Mouse (Mus musculus) spleen, adult 2 months (tissue): Measurements from ENCODE around the gene Capn10. TPM values are rescaled to one million over a fixed set of nuclear protein-coding genes. Genes with fewer than 3 reads are reported as not detected.

Source experiments
- DNase-seq, 2 experiments: peaks; one replicate each; pipeline versions ENCODE4 v3.0.0 to v3.0.0-alpha.2; 2012 to 2021; ENCODE audit warnings: low spot score in 2 of 2, low read depth in 1 of 2
- H3K27ac ChIP-seq: fragments of 200-500 bp; 2 replicates; pipeline ENCODE4 v1.5.1; 2012; ENCODE audit warnings: low read length, inconsistent platforms; ENCODE audit not compliant: insufficient read depth
- H3K27me3 ChIP-seq: fragments of 200-500 bp; 2 replicates; pipeline ENCODE4 v1.6.1; 2012; ENCODE audit warnings: mild to moderate bottlenecking, moderate library complexity, low read length, inconsistent platforms; ENCODE audit not compliant: control insufficient read depth, insufficient read depth
- H3K36me3 ChIP-seq: fragments of 200-500 bp; 2 replicates; pipeline ENCODE4 v1.6.1; 2012; ENCODE audit warnings: mild to moderate bottlenecking, low read length, inconsistent platforms; ENCODE audit not compliant: control insufficient read depth, insufficient read depth
- H3K4me1 ChIP-seq: fragments of 200-500 bp; 2 replicates; pipeline ENCODE4 v1.6.1; 2011; ENCODE audit warnings: inconsistent platforms; ENCODE audit not compliant: control insufficient read depth, insufficient read depth, insufficient read length
- H3K4me3 ChIP-seq: fragments of 200-500 bp; 2 replicates; pipeline ENCODE4 v1.5.1; 2011; ENCODE audit warnings: mild to moderate bottlenecking, inconsistent platforms; ENCODE audit not compliant: insufficient read depth, insufficient read length; ENCODE audit errors: extremely low read depth
- CTCF ChIP-seq: fragments of 200-500 bp; IDR thresholded peaks from 2 replicates; pipeline ENCODE4 v1.5.1; 2011; ENCODE audit warnings: mild to moderate bottlenecking, inconsistent platforms; ENCODE audit not compliant: insufficient read depth, insufficient read length, insufficient replicate concordance; ENCODE audit errors: extremely low read depth
- POLR2A ChIP-seq: fragments of 200-500 bp; IDR thresholded peaks from 2 replicates; pipeline ENCODE4 v1.6.1; 2011; ENCODE audit warnings: low read depth, low read length, inconsistent platforms
- WGBS: fragments of 180-500 bp; shearing (Covaris S2); methylation state at CpG from one replicate; pipeline ENCODE4 v1.1.7; 2018; 5-methylcytosine and 5-hydroxymethylcytosine counted together
- polyA plus RNA-seq: library from polyadenylated mRNA; depleted of rRNA; stranded (reverse); fragments of >200 nt; gene quantifications from 2 replicates; pipeline ENCODE4 v1.2.3, GENCODE M21; 2012; rRNA removed

Gene Capn10
- polyA plus RNA-seq: 14.3 and 18.9 TPM in 2 replicates

- Histone ChIP-seq H3K4me1 (no peaks in the 10 kb centered on the region; the same call in 1 of the 2 replicates), H3K4me3 (peak within 1 kb of the TSS; percentile 58), H3K27ac (peak within 1 kb of the TSS; percentile 84), H3K27me3 (no peaks in the 10 kb centered on the region), H3K36me3 (peaks cover under 1% of the 10 kb centered on the region; the same call in 1 of the 2 replicates)
- TF ChIP-seq POLR2A (peak; percentile 82), CTCF (no peak)
- under 1% methylated on average over 45 of the region's 45 CpGs for WGBS
- peak; percentile 87 to 95 for DNase-seq
These were observed at the start of gene Capn10 for GRCm38 (mm10) chr1:92934182-92934827. TSS of gene Capn10 (plus strand) at chr1:92934376.

DNA sequence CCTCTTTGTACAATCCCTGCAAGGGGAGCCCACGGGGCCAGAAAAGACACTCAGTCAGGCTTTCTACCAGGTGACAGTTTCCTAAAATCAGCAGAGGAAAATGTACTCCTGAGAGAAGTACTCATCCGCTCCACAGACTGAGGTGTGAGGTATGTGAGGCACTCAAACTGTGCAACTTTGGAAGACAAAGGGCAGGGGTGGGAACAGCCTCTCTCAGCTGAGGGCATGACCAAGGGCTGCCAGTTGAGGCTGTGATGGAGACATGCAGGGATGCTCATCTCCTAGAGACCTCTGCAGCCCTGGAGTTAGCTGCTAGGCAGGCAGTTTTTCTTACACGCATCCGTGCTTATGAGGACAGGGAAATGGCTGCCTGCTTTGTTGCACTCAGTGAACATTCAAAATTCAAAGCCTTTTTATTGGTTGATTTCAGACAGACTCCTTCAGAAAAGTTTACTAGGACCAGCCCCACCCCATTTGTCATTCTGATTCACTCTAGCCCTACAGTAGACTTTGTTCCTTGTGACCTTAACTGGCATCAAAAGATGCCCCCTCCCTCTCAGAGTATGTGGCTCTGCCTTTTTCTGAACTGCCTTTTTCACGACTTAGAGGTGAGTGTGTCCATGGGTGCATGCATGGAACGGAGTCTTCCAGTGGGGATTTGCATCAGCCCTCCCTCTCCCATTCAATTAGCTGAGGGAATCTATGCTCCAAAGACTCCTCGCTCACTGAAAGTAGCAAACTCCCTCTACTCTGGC lies 45.1 kb upstream of the Capn10 start:
- 85% methylated on average over 7 of the region's 7 CpGs for WGBS
- H3K4me1 ChIP-seq: no peaks in the 10 kb centered on the region
- DNase-seq: no peak
- H3K27me3 ChIP-seq: no peaks in the 10 kb centered on the region
- no peaks in the 10 kb centered on the region for H3K36me3 ChIP-seq
- no peak overlapping the region for H3K4me3 ChIP-seq
- no peak overlapping the region for H3K27ac ChIP-seq
- TF ChIP-seq POLR2A (no peak), CTCF (no peak)

DNA sequence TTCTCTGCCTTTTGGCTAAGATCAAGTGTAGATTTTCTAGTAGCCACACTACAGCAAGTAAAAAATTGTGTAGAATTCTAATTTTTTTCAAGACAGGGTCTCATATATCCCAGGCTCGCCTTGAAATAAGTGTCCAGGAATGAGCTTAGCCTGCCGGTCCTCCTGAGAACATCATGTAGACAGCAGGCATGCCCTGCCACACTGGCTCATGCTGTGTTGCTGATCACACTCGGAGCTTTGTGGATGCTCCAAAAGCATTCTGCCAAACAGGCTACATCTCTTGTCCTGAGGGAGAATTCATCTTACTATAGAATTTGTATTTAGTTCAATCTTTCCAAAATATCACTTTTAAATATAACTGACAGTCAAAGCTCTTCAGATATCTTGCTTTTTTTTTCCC lies 41.4 kb upstream of the Capn10 start:
- Histone ChIP-seq H3K27me3 (no peaks in the 10 kb centered on the region), H3K4me3 (no peak overlapping the region), H3K36me3 (no peaks in the 10 kb centered on the region), H3K4me1 (no peaks in the 10 kb centered on the region), H3K27ac (no peak overlapping the region)
- no peak for DNase-seq
- TF ChIP-seq CTCF: no peak
- 75% methylated on average over 3 of the region's 3 CpGs for WGBS

DNA sequence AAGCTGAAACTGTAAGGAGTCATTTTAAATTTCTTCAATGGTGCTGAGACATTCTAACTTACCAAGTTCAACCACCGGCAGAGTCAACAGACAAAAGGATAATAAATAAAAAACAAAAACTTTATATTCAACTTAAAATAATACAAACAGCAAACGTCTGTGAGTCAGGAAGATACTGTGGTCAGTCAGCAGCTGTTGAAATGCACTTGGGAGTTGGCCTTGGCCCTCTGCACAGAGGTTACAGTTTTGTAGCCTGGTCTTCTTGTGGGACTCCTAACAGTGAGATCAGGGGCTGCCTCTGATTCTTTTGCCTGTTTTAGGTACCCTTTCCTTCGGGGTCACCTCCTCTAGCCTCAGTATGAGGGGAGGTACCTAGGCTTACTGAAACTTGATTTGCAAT lies 40.3 kb upstream of the Capn10 start:
- TF ChIP-seq CTCF: no peak
- WGBS: 65% methylated on average over 3 of the region's 3 CpGs
- Histone ChIP-seq H3K4me3 (no peak overlapping the region), H3K27ac (no peak overlapping the region), H3K27me3 (no peaks in the 10 kb centered on the region), H3K4me1 (no peaks in the 10 kb centered on the region), H3K36me3 (no peaks in the 10 kb centered on the region)
- DNase-seq: no peak

DNA sequence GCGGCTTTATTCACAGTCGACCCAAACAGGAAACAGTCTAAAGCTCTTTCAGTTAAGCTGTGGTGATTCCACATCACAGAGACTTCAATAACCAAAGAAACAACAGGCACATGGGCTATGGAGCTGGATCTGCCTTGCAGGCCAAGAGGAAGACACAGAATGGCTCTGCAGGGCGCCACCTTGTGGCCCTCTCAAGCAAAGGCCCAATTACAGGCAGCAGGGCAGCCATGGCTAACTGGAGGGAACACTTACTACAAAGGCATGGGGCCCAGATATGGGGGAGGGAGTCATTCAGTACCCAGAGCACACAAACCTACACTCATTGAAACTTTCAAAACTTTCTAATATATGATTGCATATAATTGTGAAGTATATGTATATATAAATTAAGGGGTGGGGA lies 39.1 kb upstream of the Capn10 start:
- no peaks in the 10 kb centered on the region for H3K4me1 ChIP-seq
- no peak overlapping the region for H3K27ac ChIP-seq
- no peaks in the 10 kb centered on the region for H3K36me3 ChIP-seq
- no peak overlapping the region for H3K4me3 ChIP-seq
- H3K27me3 ChIP-seq: no peaks in the 10 kb centered on the region
- peak in 1 of 2 experiments; percentile 62 for DNase-seq
- WGBS: 29% methylated on average over 3 of the region's 3 CpGs
- TF ChIP-seq POLR2A (no peak), CTCF (peak; percentile 91)

GRCm38 (mm10) chr1:92902786-92903185 lies 31.4 kb upstream of the Capn10 start, which contains the start of gene Ankmy1:
TSS of gene Ankmy1 (minus strand) at chr1:92902906.
- WGBS: 18% methylated on average over 15 of the region's 15 CpGs
- Histone ChIP-seq H3K4me1 (peaks cover 3% of the 10 kb centered on the region; the same call in 1 of the 2 replicates), H3K4me3 (no peak within 1 kb of the TSS), H3K27me3 (no peaks in the 10 kb centered on the region), H3K27ac (no peak within 1 kb of the TSS), H3K36me3 (no peaks in the 10 kb centered on the region)
- TF ChIP-seq POLR2A (no peak), CTCF (no peak)
- DNase-seq: no peak

DNA sequence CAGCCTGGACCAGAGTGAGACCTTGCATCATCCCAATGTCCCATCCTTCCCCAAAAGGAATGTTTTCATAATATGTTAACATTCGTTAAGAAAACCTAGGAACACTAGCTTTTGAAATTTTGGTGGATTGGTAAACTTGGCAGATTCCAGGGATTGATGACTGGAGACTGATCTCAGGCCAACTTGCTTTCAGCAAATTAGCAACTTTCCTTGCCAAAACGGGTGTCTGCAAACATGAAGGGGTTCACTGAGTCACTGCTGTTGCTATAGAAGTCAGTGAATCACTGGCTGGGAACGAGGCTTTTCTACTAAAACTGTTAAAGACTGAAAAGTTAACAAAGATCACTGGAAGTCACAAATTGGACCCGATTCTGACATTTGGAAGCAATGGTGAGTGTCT lies 30.5 kb upstream of the Capn10 start:
- no peak for DNase-seq
- WGBS: 82% methylated on average over 4 of the region's 4 CpGs
- no peak overlapping the region for H3K27ac ChIP-seq

More for the DNA sequence above, 30.5 kb upstream of the Capn10 start:
- Histone ChIP-seq H3K4me3 (no peak overlapping the region), H3K27me3 (no peaks in the 10 kb centered on the region), H3K4me1 (peaks cover 6% of the 10 kb centered on the region; the same call in 1 of the 2 replicates), H3K36me3 (no peaks in the 10 kb centered on the region)
- TF ChIP-seq POLR2A (no peak), CTCF (no peak)
